Mouse (Mus musculus): Measurements from ENCODE around the gene Mroh8. TPM values are rescaled to one million over a fixed set of nuclear protein-coding genes. Genes with fewer than 3 reads are reported as not detected.

The Mroh8 gene
- polyA plus RNA-seq, 1 experiment from 2014 or later, result 0.21 TPM

DNA sequence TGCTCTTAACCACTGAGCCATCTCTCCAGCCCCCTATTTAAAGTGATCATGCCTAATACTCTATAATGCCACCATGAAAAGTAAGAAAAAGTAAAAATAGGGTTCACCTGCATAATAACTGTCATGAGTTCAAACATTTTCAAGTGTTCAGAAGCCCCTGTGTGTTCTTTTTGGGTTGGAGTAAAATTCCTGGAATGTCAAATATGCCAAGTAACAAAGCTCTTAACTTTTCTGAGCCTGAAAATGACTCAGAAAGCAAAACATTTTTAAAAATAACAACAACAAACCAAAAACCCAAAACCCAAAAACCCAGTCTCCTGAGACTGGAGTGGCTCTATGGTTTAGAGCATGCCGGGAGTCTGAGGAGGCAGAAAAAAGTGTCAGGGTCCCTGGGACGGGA lies 115.2 kb downstream of the Mroh8 start:
- no peak for TF ChIP-seq CTCF (IDR thresholded peaks at IDR 0.05; ENCODE audit: low read depth)
- Histone ChIP-seq H3K9ac (ENCODE audit: low read depth, low read length) (no peak overlapping the region), H3K4me1 (replicated peaks; ENCODE audit: control insufficient read depth, insufficient read depth, low read length) (no peaks in the 10 kb centered on the region), H3K27me3 (replicated peaks; ENCODE audit: control insufficient read depth, insufficient read depth, low read length) (no peaks in the 10 kb centered on the region), H3K27ac (ENCODE audit: low read depth, low read length) (no peak overlapping the region), H3K4me3 (ENCODE audit: low read depth, low read length) (no peak overlapping the region), H3K9me3 (ENCODE audit: control insufficient read depth) (no peaks in the 10 kb centered on the region), H3K36me3 (ENCODE audit: control insufficient read depth, insufficient read depth) (peaks cover 44% of the 10 kb centered on the region), H3K4me2 (replicated peaks; ENCODE audit: low read depth) (no peak overlapping the region)
- ATAC-seq, result no peak
- WGBS, result 89% methylated on average over 2 of the region's 2 CpGs

Other genes with a start within 250 kb of the Mroh8 start
- 0.90 TPM in 2 replicates for gene Soga1, start 200.3 kb downstream of the Mroh8 start, polyA plus RNA-seq (2015; fragmentation: Nextera tagmentation; extraction: Ambion mirVana)
- not detected in 2 replicates for gene Tldc2, start 192.5 kb downstream of the Mroh8 start, polyA plus RNA-seq (2015; fragmentation: Nextera tagmentation; extraction: Ambion mirVana)
- gene Samhd1, start 144.3 kb downstream of the Mroh8 start, polyA plus RNA-seq (2015; fragmentation: Nextera tagmentation; extraction: Ambion mirVana), result 29.4 and 33.7 TPM in 2 replicates
- 9.3 and 9.7 TPM in 2 replicates for gene Rbl1, start 75.0 kb downstream of the Mroh8 start, polyA plus RNA-seq (2015; fragmentation: Nextera tagmentation; extraction: Ambion mirVana)
- 148 and 153 TPM in 2 replicates for gene Rpn2, start 532 bp downstream of the Mroh8 start, polyA plus RNA-seq (2015; fragmentation: Nextera tagmentation; extraction: Ambion mirVana)
- gene Ghrh, start 68.0 kb upstream of the Mroh8 start, polyA plus RNA-seq (2015; fragmentation: Nextera tagmentation; extraction: Ambion mirVana), result 0.26 and 0.78 TPM in 2 replicates
- 60.9 and 66.5 TPM in 2 replicates for gene Manbal, start 88.0 kb upstream of the Mroh8 start, polyA plus RNA-seq (2015; fragmentation: Nextera tagmentation; extraction: Ambion mirVana)
- 23.9 and 25.1 TPM in 2 replicates for gene Src, start 138.9 kb upstream of the Mroh8 start, polyA plus RNA-seq (2015; fragmentation: Nextera tagmentation; extraction: Ambion mirVana)

Data from intestine, postnatal 0 days (tissue).